Mouse (Mus musculus) intestine, postnatal 0 days (tissue): ENCODE measurements at regions not wholly inside any gene's neighbourhood (a gene's known extent, or its start where the extent isn't known, plus 50 kb on each side); places are given as distances from the start of the nearest gene placed in this dataset.

Experiments
- ATAC-seq: fragments of 200-750 bp; cut with Nextera tagmentation; 2 replicates; pipeline ENCODE4 v1.8.0; 2017; ENCODE audit warnings: mild to moderate bottlenecking, moderate TSS enrichment, moderate library complexity
- H3K27ac ChIP-seq: fragments of 300-500 bp; sonication (generic); 2 replicates; pipeline ENCODE4 v1.5.1; 2014; ENCODE audit warnings: mild to moderate bottlenecking, low read depth, low read length, moderate library complexity
- H3K27me3 ChIP-seq: fragments of 300-500 bp; sonication (generic); replicated peaks from 2 replicates; pipeline ENCODE4 v1.6.1; 2014; ENCODE audit warnings: low read length, mixed read lengths; ENCODE audit not compliant: control insufficient read depth, insufficient read depth
- H3K36me3 ChIP-seq: fragments of 300-500 bp; sonication (generic); 2 replicates; pipeline ENCODE4 v1.6.1; 2014; ENCODE audit warnings: mild to moderate bottlenecking, moderate library complexity; ENCODE audit not compliant: control insufficient read depth, insufficient read depth
- H3K4me1 ChIP-seq: fragments of 300-500 bp; sonication (generic); replicated peaks from 2 replicates; pipeline ENCODE4 v1.6.1; 2014; ENCODE audit warnings: antibody characterized with exemption, low read length, mixed read lengths; ENCODE audit not compliant: control insufficient read depth, insufficient read depth
- H3K4me2 ChIP-seq: fragments of 300-500 bp; sonication (generic); replicated peaks from 2 replicates; pipeline ENCODE4 v1.6.1; 2014; ENCODE audit warnings: low read depth, mild to moderate bottlenecking, moderate library complexity
- H3K4me3 ChIP-seq: fragments of 300-500 bp; sonication (generic); 2 replicates; pipeline ENCODE4 v1.5.1; 2014; ENCODE audit warnings: low read depth, low read length
- H3K9ac ChIP-seq: fragments of 300-500 bp; sonication (generic); 2 replicates; pipeline ENCODE4 v1.6.1; 2014; ENCODE audit warnings: mild to moderate bottlenecking, low read depth, low read length
- H3K9me3 ChIP-seq: fragments of 300-500 bp; sonication (generic); 2 replicates; pipeline ENCODE4 v1.6.1; 2016; ENCODE audit warnings: mixed run types; ENCODE audit not compliant: control insufficient read depth
- CTCF ChIP-seq: sonication (generic); IDR thresholded peaks from 2 replicates; pipeline ENCODE4 v1.5.1; 2016; ENCODE audit warnings: low read depth, mild to moderate bottlenecking, control low read depth, antibody characterized with exemption, moderate library complexity
- WGBS: fragments of 180-500 bp; shearing (Covaris S2); extraction: QIAGEN DNeasy Blood & Tissue Kit; methylation state at CpG from one replicate; pipeline ENCODE4 v1.1.7; 2014; 5-methylcytosine and 5-hydroxymethylcytosine counted together

DNA sequence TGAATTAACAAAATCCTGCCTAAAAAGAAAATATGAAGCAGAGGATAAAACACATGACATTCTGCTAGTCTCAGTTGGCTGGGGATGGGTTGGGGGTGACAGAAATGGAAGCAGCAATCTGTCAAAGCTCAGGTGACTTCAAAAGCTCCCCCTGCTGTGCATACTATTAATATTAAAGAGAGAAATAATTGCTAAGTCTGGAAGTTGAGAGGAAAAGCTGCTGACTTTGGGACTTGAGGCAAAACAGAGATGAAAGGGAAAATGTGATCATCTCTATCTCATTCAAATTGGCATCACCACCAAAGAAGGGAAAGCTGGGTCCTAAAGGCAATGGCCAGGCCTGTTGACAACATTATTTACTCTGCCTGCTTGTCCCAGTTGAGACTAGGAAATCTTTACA, 90.8 kb downstream of the Rpe65 start:
- ATAC-seq = no peak
- H3K4me1 ChIP-seq = no peaks in the 10 kb centered on the region
- TF ChIP-seq CTCF = no peak
- no peak overlapping the region for H3K4me3 ChIP-seq
- H3K36me3 ChIP-seq = no peaks in the 10 kb centered on the region
- no peak overlapping the region for H3K4me2 ChIP-seq
- no peaks in the 10 kb centered on the region for H3K27me3 ChIP-seq
- H3K9ac ChIP-seq = no peak overlapping the region
- no peak overlapping the region for H3K27ac ChIP-seq
- H3K9me3 ChIP-seq = no peaks in the 10 kb centered on the region

DNA sequence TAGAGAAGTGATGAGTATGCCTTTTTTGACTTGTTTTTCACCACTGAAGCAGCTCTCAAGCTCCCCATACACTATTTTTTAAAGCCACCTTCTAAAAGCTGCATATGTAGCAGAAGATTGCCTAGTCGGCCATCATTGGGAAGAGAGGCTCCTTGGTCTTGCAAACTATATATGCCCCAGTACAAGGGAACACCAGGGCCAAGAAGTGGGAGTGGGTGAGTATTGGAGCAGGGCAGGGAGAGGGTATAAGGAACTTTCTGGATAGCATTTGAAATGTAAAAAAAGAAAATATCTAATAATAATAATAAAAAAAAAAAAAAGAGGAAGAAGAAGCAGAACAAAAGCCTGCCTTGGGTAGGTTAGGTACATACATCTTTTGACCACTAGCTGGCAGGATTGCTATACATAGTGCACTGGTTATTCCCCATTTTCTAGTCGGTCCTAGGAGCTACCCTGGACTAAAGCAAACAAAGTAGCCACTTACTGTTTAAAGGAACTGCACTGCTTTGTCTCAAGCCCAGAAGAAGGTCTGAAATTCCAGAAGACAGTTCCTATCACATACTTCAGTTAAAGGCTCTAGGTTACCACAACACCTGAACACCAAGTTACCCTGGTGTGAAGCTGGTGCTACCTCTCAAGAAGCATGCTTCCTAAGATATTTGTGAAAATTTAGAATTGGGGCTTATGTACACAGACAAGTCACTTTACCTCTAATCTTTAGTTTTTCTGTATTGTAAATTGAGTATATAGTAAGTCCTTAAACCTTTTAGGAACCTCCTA, 114.9 kb upstream of the Wls start:
- TF ChIP-seq CTCF = peak; percentile 74
- no peaks in the 10 kb centered on the region for H3K4me1 ChIP-seq
- H3K4me2 ChIP-seq = no peak overlapping the region
- H3K27ac ChIP-seq = no peak overlapping the region
- H3K4me3 ChIP-seq = no peak overlapping the region
- H3K9me3 ChIP-seq = no peaks in the 10 kb centered on the region
- no peaks in the 10 kb centered on the region for H3K36me3 ChIP-seq
- WGBS = 35% methylated on average over 2 of the region's 2 CpGs
- no peak for ATAC-seq
- no peaks in the 10 kb centered on the region for H3K27me3 ChIP-seq
- no peak overlapping the region for H3K9ac ChIP-seq

DNA sequence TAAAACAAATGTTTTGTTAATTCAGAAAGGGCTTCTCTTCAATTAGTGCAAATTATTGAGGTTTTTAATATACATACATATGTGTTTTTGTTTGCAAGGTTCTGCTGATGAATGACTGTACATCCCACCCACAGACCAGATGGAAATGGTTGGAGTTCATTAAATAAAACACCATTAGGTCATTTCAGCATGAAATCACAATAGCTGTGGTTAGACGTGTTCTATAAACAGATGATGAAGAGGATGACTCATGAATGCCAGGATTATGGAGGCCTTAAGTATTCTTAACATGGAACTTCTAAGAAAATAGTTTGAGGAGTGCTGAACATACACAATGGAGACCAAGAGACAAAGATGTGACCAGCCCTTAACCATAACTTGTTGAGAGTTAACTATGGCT, 107.3 kb upstream of the Wls start:
- Histone ChIP-seq H3K27ac (no peak overlapping the region), H3K9ac (no peak overlapping the region), H3K9me3 (no peaks in the 10 kb centered on the region), H3K4me2 (no peak overlapping the region), H3K36me3 (no peaks in the 10 kb centered on the region), H3K4me3 (no peak overlapping the region), H3K4me1 (no peaks in the 10 kb centered on the region), H3K27me3 (no peaks in the 10 kb centered on the region)
- 61% methylated on average over 1 of the region's 1 CpGs for WGBS
- no peak for ATAC-seq
- no peak for TF ChIP-seq CTCF

DNA sequence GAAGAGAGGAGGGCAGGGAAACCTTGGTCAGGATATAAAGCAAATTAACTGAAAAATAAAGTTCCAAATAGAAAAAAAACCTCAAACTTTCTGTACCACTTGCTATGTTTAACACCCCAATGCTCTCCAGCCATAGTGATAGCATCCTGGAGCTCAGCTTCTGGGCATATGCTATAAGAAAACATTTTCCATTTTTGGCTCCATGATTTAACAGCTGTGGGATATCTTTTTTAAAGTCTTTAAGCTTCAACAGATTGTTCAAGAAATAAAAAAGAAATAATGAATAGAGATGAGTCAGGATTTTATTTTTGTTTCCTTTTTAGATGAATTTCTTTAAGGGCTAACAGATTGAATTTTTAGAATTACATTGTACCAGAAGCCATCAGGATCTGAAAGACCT, 106.3 kb upstream of the Wls start:
- Histone ChIP-seq H3K4me3 (no peak overlapping the region), H3K9me3 (no peaks in the 10 kb centered on the region), H3K27me3 (no peaks in the 10 kb centered on the region)

DNA sequence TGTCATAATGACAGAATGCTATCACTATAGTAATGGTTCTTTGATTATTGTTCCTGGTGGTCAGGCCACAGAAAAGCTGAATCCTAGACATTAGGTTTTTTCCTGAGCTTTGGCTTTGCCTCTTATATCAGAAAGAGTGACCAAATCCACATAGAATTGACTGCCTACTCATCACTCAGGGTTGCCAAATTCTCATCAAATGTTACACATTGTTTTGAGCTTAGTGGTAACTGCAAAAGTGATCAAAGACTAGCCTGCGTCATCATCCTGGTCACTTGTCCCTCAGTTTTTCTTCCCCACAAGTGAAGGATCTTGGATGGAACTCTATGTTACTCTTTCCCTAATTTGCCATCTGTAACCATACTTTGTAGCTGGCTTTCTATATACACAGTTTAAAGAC, 104.9 kb upstream of the Wls start:
- TF ChIP-seq CTCF = no peak
- Histone ChIP-seq H3K36me3 (no peaks in the 10 kb centered on the region), H3K4me3 (no peak overlapping the region), H3K9me3 (no peaks in the 10 kb centered on the region), H3K27ac (no peak overlapping the region), H3K4me1 (no peaks in the 10 kb centered on the region), H3K27me3 (no peaks in the 10 kb centered on the region), H3K9ac (no peak overlapping the region), H3K4me2 (no peak overlapping the region)
- no peak for ATAC-seq
- WGBS = 93% methylated on average over 1 of the region's 1 CpGs

More for the DNA sequence above, 106.3 kb upstream of the Wls start:
- ATAC-seq = no peak
- Histone ChIP-seq H3K27ac (no peak overlapping the region), H3K9ac (no peak overlapping the region), H3K4me1 (no peaks in the 10 kb centered on the region), H3K4me2 (no peak overlapping the region), H3K36me3 (no peaks in the 10 kb centered on the region)
- no peak for TF ChIP-seq CTCF

DNA sequence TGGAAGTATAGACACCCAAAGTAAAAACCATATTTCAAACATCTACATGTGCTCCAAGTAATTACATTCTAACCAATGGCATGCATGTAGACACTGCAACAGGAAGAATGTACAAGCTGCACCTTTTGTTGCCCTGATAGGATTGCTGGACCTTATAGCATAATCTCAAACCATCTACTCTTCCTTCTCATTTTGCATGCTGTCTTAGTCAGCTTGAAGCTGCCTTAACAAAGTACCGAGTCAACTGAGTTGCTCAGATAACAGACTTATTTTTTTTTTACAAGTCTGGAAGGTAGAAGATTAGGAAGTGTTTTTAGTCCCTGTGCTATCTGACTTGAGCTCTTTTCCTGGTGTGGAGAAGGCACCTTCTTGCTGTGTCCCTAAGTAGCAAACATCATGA, 103.4 kb upstream of the Wls start:
- no peak overlapping the region for H3K27ac ChIP-seq
- H3K9ac ChIP-seq = no peak overlapping the region
- no peaks in the 10 kb centered on the region for H3K36me3 ChIP-seq
- H3K4me2 ChIP-seq = no peak overlapping the region
- no peaks in the 10 kb centered on the region for H3K4me1 ChIP-seq
- H3K27me3 ChIP-seq = no peaks in the 10 kb centered on the region
- no peak for ATAC-seq
- WGBS = 49% methylated on average over 1 of the region's 1 CpGs
- H3K4me3 ChIP-seq = no peak overlapping the region
- TF ChIP-seq CTCF = no peak
- no peaks in the 10 kb centered on the region for H3K9me3 ChIP-seq
